Mouse (Mus musculus): ENCODE data around the gene Magohb. TPM values are rescaled to one million over a fixed set of nuclear protein-coding genes. Genes with fewer than 3 reads are reported as not detected.
"Not testable (repeated sequence)": the region's sequence is repeated elsewhere in the genome, so short reads cannot be mapped to it uniquely, and the experiment has no call there.

Magohb gene
- total RNA-seq (2021), result 1 to 10 TPM; 8.1 to 9.0 TPM
- long read RNA-seq, experiment 1, partial matches to known transcripts, result 0 of 4 reads
- long read RNA-seq, experiment 1, other reads (novel, unspliced or antisense), result 0 of 4 reads
- long read RNA-seq, experiment 2, partial matches to known transcripts, result 0 of 1 reads
- long read RNA-seq, experiment 2, other reads (novel, unspliced or antisense), result 0 of 1 reads

DNA sequence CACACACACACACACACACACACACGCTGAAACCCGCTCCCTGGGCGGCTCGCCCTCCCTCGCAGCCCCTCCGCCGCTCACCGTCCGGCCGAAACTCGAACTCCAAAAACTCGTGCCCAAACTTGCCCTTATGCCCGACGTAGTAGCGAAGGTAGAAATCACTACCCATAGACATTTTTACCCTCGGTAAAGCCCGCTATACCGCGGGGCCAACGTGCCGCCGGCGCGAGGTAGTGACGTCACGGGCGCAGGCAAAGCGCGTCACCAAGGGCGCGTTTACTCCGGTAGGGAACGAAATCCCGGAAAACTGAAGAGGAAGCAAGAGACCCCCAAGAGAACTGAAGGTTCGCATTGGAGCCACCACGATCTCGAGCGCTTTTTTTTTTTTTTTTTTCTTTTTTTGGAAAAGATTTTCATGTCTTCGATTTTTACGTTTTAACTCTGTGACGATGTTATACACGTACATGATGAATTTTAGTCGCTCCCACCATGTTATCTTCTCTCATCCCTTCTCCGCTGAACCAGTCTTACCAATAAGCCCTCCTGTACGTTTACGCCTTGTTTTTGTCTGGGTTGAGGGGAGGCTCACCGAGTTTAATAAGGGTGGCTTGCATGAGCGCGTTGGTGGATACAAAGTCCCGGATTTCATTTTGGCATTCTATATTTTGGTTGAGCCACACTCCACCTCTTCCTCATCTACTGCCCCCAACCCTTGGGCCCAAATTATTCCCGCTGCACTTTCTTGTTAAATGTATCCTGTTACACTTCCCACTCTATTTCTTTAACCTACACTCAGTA lies at the start of gene Magohb:
TSS of gene Magohb (minus strand) at position 254 of the 798 bp plus-strand sequence.
- DNase-seq, result peak; percentile 92

GRCm38 (mm10) chr6:131340082-131340481 lies 47.0 kb upstream of the Magohb start:
- DNase-seq, result no peak

DNA sequence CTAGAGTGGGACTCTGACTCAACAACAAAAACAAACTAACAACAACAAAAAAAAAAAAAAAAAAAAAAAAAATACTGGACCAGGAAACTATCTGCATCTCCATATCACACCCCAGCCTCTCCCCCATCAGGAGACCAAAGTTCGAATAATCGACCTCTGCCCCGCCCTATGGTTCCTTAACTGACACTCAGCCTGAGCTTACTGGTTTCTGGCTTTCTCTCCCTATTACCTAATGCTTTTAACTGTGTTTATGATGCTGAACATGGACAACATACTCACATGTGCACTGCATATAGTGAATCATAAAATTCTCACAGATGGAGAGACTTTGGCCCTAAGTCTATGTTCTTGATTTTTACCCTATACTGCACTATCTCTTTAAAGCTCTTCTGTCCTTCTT lies 46.3 kb upstream of the Magohb start:
- DNase-seq, result no peak

- no peak for DNase-seq
Observed at GRCm38 (mm10) chr6:131338787-131339186, 45.7 kb upstream of the Magohb start.

GRCm38 (mm10) chr6:131327076-131327475 lies 34.0 kb upstream of the Magohb start:
- no peak for DNase-seq

GRCm38 (mm10) chr6:131321854-131322639 lies 29.0 kb upstream of the Magohb start:
- no peak for DNase-seq

DNA sequence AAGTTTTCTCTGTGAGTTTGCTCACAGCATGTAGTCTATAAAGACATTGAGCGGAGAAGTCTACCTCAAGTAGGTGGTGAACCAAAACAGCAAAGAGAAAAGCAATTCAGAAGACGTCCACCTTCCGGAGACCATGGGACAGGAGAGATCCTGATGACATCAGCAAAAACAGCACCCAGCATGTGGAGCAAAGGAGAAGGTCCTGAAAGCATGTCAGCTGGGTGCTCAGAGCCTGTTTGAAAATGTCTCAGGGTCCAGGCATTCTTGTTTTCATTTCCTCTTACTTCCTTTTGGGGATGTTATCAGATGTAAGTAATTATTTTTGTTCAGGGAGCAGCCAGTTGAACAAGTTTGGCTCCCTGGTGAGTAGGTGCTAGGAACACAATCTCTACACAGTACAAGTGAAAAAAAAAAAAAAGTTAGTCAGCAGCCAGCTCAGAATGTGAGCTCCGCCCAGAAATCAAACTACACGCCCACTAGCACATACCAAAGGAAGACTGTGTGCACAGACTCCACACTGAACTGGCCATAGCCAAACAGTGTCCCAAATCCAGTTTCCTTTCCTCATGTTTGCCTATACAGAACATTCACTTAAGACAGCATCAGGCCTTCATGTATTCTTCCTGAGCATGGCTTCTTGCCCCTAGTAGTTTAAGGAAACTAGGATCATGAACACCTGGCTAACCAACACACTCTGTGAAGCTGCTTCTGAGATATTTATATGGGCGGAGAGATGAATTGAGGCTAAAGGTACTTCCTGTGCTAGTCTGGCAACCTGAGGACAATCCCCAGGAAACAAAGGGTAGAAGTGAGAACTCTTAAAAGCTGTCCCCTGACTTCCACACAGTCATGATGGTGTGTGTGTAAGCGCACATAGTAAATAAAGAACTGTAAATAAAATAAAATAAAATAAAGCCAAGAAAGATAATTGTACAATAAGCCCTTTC lies 23.4 kb upstream of the Magohb start:
- DNase-seq, result no peak

DNA sequence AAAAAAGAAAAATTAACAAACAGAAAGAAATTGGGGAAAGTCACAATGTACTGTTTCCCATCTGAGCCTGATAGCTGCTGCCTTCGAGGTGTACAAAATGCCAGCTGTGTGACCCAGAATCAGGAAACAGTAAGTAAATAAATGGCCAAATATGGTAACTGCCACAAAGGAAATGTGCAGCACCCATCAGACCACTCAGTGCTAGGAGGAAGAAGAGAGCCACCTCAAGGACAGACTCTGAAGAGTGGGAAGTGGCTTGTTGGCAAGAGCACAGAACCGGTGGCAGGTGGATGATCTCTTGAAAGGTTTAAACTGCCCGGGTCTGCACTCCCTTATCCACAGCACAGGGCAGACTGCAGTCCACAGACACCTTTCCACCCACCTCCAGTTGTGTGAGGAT lies 15.0 kb upstream of the Magohb start:
- no peak for DNase-seq

- DNase-seq, result no peak
Observed at GRCm38 (mm10) chr6:131304776-131305175, 11.7 kb upstream of the Magohb start.

GRCm38 (mm10) chr6:131298531-131298930 lies 5.5 kb upstream of the Magohb start:
- DNase-seq, result no peak

DNA sequence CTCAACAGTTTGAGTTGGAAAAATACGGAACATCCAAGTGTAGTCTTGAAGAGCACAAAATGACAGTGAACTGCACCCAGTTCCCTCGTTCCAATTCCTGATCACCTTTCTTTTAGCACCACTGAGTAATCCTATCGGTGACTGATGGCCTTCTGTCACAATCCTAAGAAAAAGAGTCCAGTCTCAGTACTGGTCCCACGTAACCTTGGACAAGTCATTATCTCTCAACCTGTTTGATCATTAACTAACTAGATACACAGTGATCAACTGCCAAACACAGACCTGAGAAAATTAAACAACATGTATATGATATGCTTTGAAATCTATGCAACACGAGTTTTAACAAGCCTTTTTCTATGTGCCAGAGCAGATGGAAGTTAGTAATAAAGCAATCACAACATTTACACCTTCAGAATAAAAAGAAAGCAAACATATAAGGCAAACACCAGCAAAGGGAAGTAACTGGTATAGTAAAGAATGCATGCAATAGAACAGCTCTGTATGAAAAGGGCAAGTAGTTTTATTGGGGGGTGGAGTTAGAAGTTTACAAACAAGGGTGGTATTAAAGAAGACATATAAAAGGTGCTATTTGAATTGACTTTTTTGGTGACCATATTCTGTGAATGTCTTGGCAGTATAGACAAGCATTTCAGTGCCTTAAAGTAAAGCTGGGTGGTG lies 1.5 kb upstream of the Magohb start:
- no peak for DNase-seq

GRCm38 (mm10) chr6:131293916-131294315 lies 872 bp upstream of the Magohb start:
- DNase-seq, result no peak

GRCm38 (mm10) chr6:131292276-131292990 lies 611 bp downstream of the Magohb start:
- DNase-seq, result no peak

DNA sequence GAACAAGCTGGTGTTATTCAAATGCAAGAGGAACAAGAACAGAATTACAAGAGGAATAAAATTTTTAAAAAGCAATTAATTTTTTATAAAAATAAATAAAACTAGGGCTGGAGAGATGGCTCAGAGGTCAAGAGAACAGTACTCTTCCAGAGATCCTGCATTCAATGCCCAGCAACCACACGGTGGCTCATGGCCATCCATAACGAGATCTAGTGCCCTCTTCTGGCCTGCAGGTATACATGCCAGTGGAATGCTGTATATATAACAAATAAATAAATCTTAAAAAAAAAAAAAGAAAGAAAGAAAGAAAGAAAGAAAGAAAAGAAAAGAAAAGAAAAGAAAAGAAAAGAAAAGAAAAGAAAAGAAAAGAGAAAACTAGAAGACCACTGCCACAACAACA lies 2.6 kb downstream of the Magohb start:
- DNase-seq, result peak; percentile 7

- DNase-seq, result not testable (repeated sequence)
Observed at GRCm38 (mm10) chr6:131278160-131278559, 14.9 kb downstream of the Magohb start.

DNA sequence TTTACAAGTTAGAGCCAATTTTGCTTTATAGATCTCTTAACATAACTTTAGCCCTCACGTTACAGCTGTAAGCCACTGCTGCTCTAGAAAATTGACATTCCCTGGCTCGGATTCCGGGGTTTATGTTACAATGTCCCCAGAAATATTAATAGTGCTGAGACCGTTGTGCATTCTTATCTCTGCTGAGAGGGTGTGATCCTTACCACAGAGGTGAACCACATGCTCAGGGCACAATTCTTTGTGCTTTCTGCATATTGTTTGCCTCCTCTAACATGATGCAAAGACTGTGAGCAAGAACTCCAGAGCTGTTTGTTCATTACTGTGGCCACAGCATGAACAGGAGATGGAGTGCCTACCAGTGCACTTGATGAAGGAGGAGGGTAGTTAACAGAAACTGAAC lies 16.4 kb downstream of the Magohb start:
- DNase-seq, result no peak

DNA sequence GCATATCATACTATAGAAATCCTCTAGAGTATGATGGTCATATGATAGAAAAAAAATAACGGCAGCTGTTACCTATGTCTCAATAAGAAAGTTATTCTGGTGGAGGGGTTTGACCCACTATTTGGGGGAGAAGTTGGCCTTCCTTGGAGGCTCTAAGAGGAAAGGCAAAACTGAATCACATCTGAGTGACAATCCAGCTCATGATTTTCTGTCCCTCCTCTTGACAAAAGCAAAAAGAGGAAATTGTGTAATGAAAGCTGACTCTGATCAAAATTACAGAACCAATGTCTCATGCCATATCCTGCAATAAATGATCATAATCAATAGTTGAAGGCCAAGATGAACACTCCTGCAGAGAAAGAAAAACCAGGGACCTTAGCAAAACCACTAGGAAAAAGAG lies 20.7 kb downstream of the Magohb start:
- no peak for DNase-seq

GRCm38 (mm10) chr6:131270312-131270711 lies 22.7 kb downstream of the Magohb start:
- no peak for DNase-seq

DNA sequence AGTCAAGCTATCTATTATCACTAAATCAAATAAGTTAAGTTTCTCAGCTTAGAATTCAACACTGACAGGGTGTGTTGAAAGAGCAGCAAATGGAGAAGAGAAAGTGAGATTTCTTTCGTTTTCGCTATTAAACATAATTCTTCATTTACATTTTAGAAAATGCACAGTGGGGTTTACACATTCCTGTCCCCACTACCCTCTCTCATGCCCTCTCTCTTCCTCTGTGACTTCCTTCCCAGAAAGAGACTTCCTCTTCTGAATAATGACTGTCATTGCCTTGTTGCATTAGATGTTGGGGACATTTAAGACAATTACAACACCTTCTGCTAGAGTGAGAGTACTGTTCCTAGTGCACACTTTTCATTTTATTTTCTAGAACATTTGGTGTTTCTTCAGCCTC lies 23.4 kb downstream of the Magohb start:
- no peak for DNase-seq

DNA sequence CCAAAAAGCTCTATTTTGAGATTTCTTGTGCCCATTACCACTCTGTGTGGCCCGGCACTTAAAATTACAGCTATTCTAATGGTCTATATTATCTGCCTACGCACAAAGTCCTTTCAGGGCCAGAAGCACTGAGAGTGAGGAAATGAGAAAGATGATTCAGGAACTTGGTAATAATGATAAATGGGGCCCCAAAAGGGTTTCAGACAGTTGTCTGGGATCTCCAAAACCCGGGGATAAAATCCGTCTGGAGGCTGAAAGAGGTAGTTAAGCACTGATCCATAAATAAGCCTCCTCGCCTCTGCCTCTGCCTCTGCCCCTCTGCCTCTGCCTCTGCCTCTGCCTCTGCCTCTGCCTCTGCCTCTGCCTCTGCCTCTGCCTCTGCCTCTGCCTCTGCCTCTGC lies 28.9 kb downstream of the Magohb start:
- DNase-seq, result no peak

- DNase-seq, result no peak
Observed at GRCm38 (mm10) chr6:131262778-131263177, 30.3 kb downstream of the Magohb start.

All from gastrocnemius, postnatal 10 days (tissue).